Mouse (Mus musculus): ENCODE measurements around the gene Ccdc97. TPM values are rescaled to one million over a fixed set of nuclear protein-coding genes. Genes with fewer than 3 reads are reported as not detected.

Gene Ccdc97
- polyA plus RNA-seq, 2 experiments from 2014 or later: 31.1 to 46.9 TPM

- peak; percentile 58 for ATAC-seq
These were observed 29.9 kb downstream of the Ccdc97 start for GRCm38 (mm10) chr7:25688810-25689586.

GRCm38 (mm10) chr7:25687811-25688401 is 31.0 kb downstream of the Ccdc97 start:
- ATAC-seq: no peak

- peak; percentile 6 for ATAC-seq
These were observed 32.0 kb downstream of the Ccdc97 start, which contains the start of gene Tgfb1 for GRCm38 (mm10) chr7:25686680-25687531. Gene Tgfb1 (plus strand): TSS chr7:25687002.

- ATAC-seq: no peak
These were observed 32.9 kb downstream of the Ccdc97 start for GRCm38 (mm10) chr7:25685926-25686470.

GRCm38 (mm10) chr7:25684659-25685058 is 34.2 kb downstream of the Ccdc97 start:
- ATAC-seq: no peak

GRCm38 (mm10) chr7:25683474-25684180 is 35.3 kb downstream of the Ccdc97 start:
- ATAC-seq: peak; percentile 55

- no peak for ATAC-seq
These were observed 37.3 kb downstream of the Ccdc97 start for GRCm38 (mm10) chr7:25681341-25682231.

- peak; percentile 80 for ATAC-seq
These were observed 38.2 kb downstream of the Ccdc97 start, which contains the start of gene B9d2 for GRCm38 (mm10) chr7:25680514-25681258. Gene B9d2 (plus strand): TSS chr7:25680780.

- ATAC-seq: no peak
These were observed 38.9 kb downstream of the Ccdc97 start for GRCm38 (mm10) chr7:25679971-25680370.

- ATAC-seq: no peak
These were observed 41.9 kb downstream of the Ccdc97 start for GRCm38 (mm10) chr7:25677013-25677412.

GRCm38 (mm10) chr7:25676085-25676781 is 42.7 kb downstream of the Ccdc97 start:
- ATAC-seq: no peak

- no peak for ATAC-seq
These were observed 43.5 kb downstream of the Ccdc97 start for GRCm38 (mm10) chr7:25675405-25675804.

- ATAC-seq: no peak
These were observed 44.1 kb downstream of the Ccdc97 start, which contains the start of gene Tmem91 for GRCm38 (mm10) chr7:25674719-25675300. Gene Tmem91 (minus strand): TSS chr7:25675166.

GRCm38 (mm10) chr7:25674297-25674696 is 44.6 kb downstream of the Ccdc97 start:
- ATAC-seq: no peak

- ATAC-seq: no peak
These were observed 46.4 kb downstream of the Ccdc97 start for GRCm38 (mm10) chr7:25672442-25672841.

GRCm38 (mm10) chr7:25671686-25672085 is 47.2 kb downstream of the Ccdc97 start:
- no peak for ATAC-seq

- ATAC-seq: no peak
These were observed 48.8 kb downstream of the Ccdc97 start for GRCm38 (mm10) chr7:25670096-25670495.

- ATAC-seq: no peak
These were observed 49.3 kb downstream of the Ccdc97 start for GRCm38 (mm10) chr7:25669631-25670030.

GRCm38 (mm10) chr7:25669158-25669557 is 49.7 kb downstream of the Ccdc97 start:
- ATAC-seq: no peak

All from activated CD4-positive, CD25-positive, alpha-beta regulatory T cell, adult 4 months (primary cell).